Mouse (Mus musculus) heart, embryonic 11.5 days (tissue): Measurements from ENCODE around the gene Grb7. TPM values are rescaled to one million over a fixed set of nuclear protein-coding genes. Genes with fewer than 3 reads are reported as not detected.

ENCODE experiments used
- ATAC-seq: fragments of 200-750 bp; cut with Nextera tagmentation; replicated peaks from 2 replicates; pipeline ENCODE4 v1.8.0; 2017; ENCODE audit warnings: moderate library complexity; ENCODE audit not compliant: insufficient number of reproducible peaks, low FRiP score, low TSS enrichment
- H3K27ac ChIP-seq: fragments of 300-500 bp; sonication (generic); 2 replicates; pipeline ENCODE4 v1.5.1; 2014; ENCODE audit warnings: mild to moderate bottlenecking, low read depth, low read length
- H3K27me3 ChIP-seq: fragments of 300-500 bp; sonication (generic); 2 replicates; pipeline ENCODE4 v1.6.1; 2014; ENCODE audit warnings: mild to moderate bottlenecking, low read length, mixed read lengths; ENCODE audit not compliant: control insufficient read depth, insufficient read depth
- H3K36me3 ChIP-seq: fragments of 300-500 bp; sonication (generic); 2 replicates; pipeline ENCODE4 v1.6.1; 2014; ENCODE audit warnings: mild to moderate bottlenecking, low read length, moderate library complexity, mixed read lengths; ENCODE audit not compliant: control insufficient read depth, insufficient read depth
- H3K4me1 ChIP-seq: fragments of 300-500 bp; sonication (generic); 2 replicates; pipeline ENCODE4 v1.6.1; 2014; ENCODE audit warnings: low read length; ENCODE audit not compliant: control insufficient read depth, insufficient read depth
- H3K4me2 ChIP-seq: fragments of 300-500 bp; sonication (generic); 2 replicates; pipeline ENCODE4 v1.6.1; 2014; ENCODE audit warnings: mild to moderate bottlenecking, moderate library complexity
- H3K4me3 ChIP-seq: fragments of 300-500 bp; sonication (generic); 2 replicates; pipeline ENCODE4 v1.5.1; 2014; ENCODE audit warnings: low read depth, low read length
- H3K9ac ChIP-seq: fragments of 300-500 bp; sonication (generic); 2 replicates; pipeline ENCODE4 v1.6.1; 2014; ENCODE audit warnings: mild to moderate bottlenecking, low read depth, low read length, moderate library complexity
- H3K9me3 ChIP-seq: fragments of 300-500 bp; sonication (generic); replicated peaks from 2 replicates; pipeline ENCODE4 v1.6.1; 2016; ENCODE audit warnings: low read length; ENCODE audit not compliant: control insufficient read depth
- WGBS: fragments of 180-500 bp; shearing (Covaris S2); extraction: QIAGEN DNeasy Blood & Tissue Kit; methylation state at CpG from one replicate; pipeline ENCODE4 v1.1.7; 2014; ENCODE audit not compliant: insufficient replicate concordance; 5-methylcytosine and 5-hydroxymethylcytosine counted together
- polyA plus RNA-seq: library from polyadenylated mRNA; unstranded; fragments of >200 nt; fragmentation: Nextera tagmentation; extraction: Ambion mirVana; gene quantifications from 2 replicates; pipeline ENCODE4 v1.2.1, GENCODE M21; 2014

Gene Grb7
- polyA plus RNA-seq = 0.63 and 2.0 TPM in 2 replicates

- Histone ChIP-seq H3K36me3 (no peaks in the 10 kb centered on the region), H3K9me3 (no peaks in the 10 kb centered on the region), H3K4me1 (peaks cover 22% of the 10 kb centered on the region), H3K27me3 (peaks cover 18% of the 10 kb centered on the region), H3K4me3 (peak within 1 kb of the TSS; percentile 29), H3K4me2 (peak within 1 kb of the TSS; percentile 61), H3K9ac (peak within 1 kb of the TSS; percentile 49; the same call in 1 of the 2 replicates), H3K27ac (no peak within 1 kb of the TSS)
- 19% methylated on average over 5 of the region's 5 CpGs for WGBS
- peak; percentile 17; the same call in 1 of the 2 replicates for ATAC-seq
These were observed at the start of gene Grb7 for GRCm38 (mm10) chr11:98446213-98446561. Grb7 (plus strand) TSS chr11:98446394.

- Histone ChIP-seq H3K27ac (no peak overlapping the region), H3K4me3 (no peak overlapping the region), H3K4me2 (no peak overlapping the region), H3K4me1 (peaks cover 25% of the 10 kb centered on the region), H3K27me3 (no peaks in the 10 kb centered on the region), H3K9me3 (no peaks in the 10 kb centered on the region), H3K9ac (no peak overlapping the region), H3K36me3 (no peaks in the 10 kb centered on the region)
- ATAC-seq = no peak
- WGBS = 78% methylated on average over 7 of the region's 7 CpGs
These were observed 48.2 kb upstream of the Grb7 start for GRCm38 (mm10) chr11:98397946-98398345.

GRCm38 (mm10) chr11:98400161-98400726, 46.0 kb upstream of the Grb7 start, which contains the start of gene Pgap3:
Pgap3 (minus strand) TSS chr11:98400490.
- ATAC-seq = peak; percentile 77
- WGBS = 1% methylated on average over 40 of the region's 40 CpGs
- no peaks in the 10 kb centered on the region for H3K27me3 ChIP-seq
- peak within 1 kb of the TSS; percentile 85 for H3K9ac ChIP-seq
- H3K9me3 ChIP-seq = no peaks in the 10 kb centered on the region
- H3K4me1 ChIP-seq = peaks cover 5% of the 10 kb centered on the region
- peak within 1 kb of the TSS; percentile 68 for H3K4me3 ChIP-seq
- peak within 1 kb of the TSS; percentile 75 for H3K4me2 ChIP-seq
- no peaks in the 10 kb centered on the region for H3K36me3 ChIP-seq
- H3K27ac ChIP-seq = peak within 1 kb of the TSS; percentile 96

GRCm38 (mm10) chr11:98400816-98401215, 45.4 kb upstream of the Grb7 start:
- H3K9ac ChIP-seq = peak overlapping the region; percentile 85
- peaks cover 4% of the 10 kb centered on the region; the same call in 1 of the 2 replicates for H3K4me1 ChIP-seq
- H3K27ac ChIP-seq = peak overlapping the region; percentile 96; the same call in 1 of the 2 replicates
- H3K9me3 ChIP-seq = no peaks in the 10 kb centered on the region
- H3K27me3 ChIP-seq = no peaks in the 10 kb centered on the region
- no peaks in the 10 kb centered on the region for H3K36me3 ChIP-seq
- ATAC-seq = no peak
- WGBS = 58% methylated on average over 3 of the region's 3 CpGs
- H3K4me2 ChIP-seq = peak overlapping the region; percentile 75
- H3K4me3 ChIP-seq = peak overlapping the region; percentile 68

- H3K27me3 ChIP-seq = no peaks in the 10 kb centered on the region
- peaks cover 20% of the 10 kb centered on the region for H3K4me1 ChIP-seq
- H3K9ac ChIP-seq = no peak overlapping the region
- H3K9me3 ChIP-seq = no peaks in the 10 kb centered on the region
- H3K27ac ChIP-seq = no peak overlapping the region
- H3K36me3 ChIP-seq = no peaks in the 10 kb centered on the region
- no peak overlapping the region for H3K4me2 ChIP-seq
- 79% methylated on average over 6 of the region's 6 CpGs for WGBS
- H3K4me3 ChIP-seq = no peak overlapping the region
- ATAC-seq = no peak
These were observed 39.6 kb upstream of the Grb7 start for GRCm38 (mm10) chr11:98406621-98407020.

- peak overlapping the region; percentile 73 for H3K27ac ChIP-seq
These were observed 37.3 kb upstream of the Grb7 start for GRCm38 (mm10) chr11:98408872-98409271.

GRCm38 (mm10) chr11:98409341-98409822, 36.8 kb upstream of the Grb7 start:
- Histone ChIP-seq H3K27me3 (no peaks in the 10 kb centered on the region), H3K4me2 (peak overlapping the region; percentile 45), H3K27ac (peak overlapping the region; percentile 73), H3K4me3 (peak overlapping the region; percentile 8; the same call in 1 of the 2 replicates), H3K36me3 (no peaks in the 10 kb centered on the region), H3K9me3 (no peaks in the 10 kb centered on the region), H3K9ac (peak overlapping the region; percentile 54; the same call in 1 of the 2 replicates), H3K4me1 (peaks cover 33% of the 10 kb centered on the region)
- WGBS = 4% methylated on average over 10 of the region's 10 CpGs
- 0 out of 2 replicates have a peak, but pooled peaks have one; percentile 31 for ATAC-seq

More at GRCm38 (mm10) chr11:98408872-98409271, 37.3 kb upstream of the Grb7 start:
- peak overlapping the region; percentile 54; the same call in 1 of the 2 replicates for H3K9ac ChIP-seq
- no peaks in the 10 kb centered on the region for H3K36me3 ChIP-seq
- H3K4me2 ChIP-seq = peak overlapping the region; percentile 45
- WGBS = 53% methylated on average over 8 of the region's 8 CpGs
- no peaks in the 10 kb centered on the region for H3K9me3 ChIP-seq
- no peak for ATAC-seq
- H3K4me3 ChIP-seq = peak overlapping the region; percentile 8; the same call in 1 of the 2 replicates
- peaks cover 28% of the 10 kb centered on the region for H3K4me1 ChIP-seq
- H3K27me3 ChIP-seq = no peaks in the 10 kb centered on the region

- H3K9me3 ChIP-seq = no peaks in the 10 kb centered on the region
- peak within 1 kb of the TSS; percentile 80 for H3K4me2 ChIP-seq
- WGBS = under 1% methylated on average over 32 of the region's 49 CpGs
- H3K4me1 ChIP-seq = peaks cover 52% of the 10 kb centered on the region
- H3K27ac ChIP-seq = peak within 1 kb of the TSS; percentile 97
- peak within 1 kb of the TSS; percentile 97 for H3K9ac ChIP-seq
- ATAC-seq = peak; percentile 69; the same call in 1 of the 2 replicates
- peak within 1 kb of the TSS; percentile 97 for H3K4me3 ChIP-seq
- no peaks in the 10 kb centered on the region for H3K27me3 ChIP-seq
- H3K36me3 ChIP-seq = no peaks in the 10 kb centered on the region
These were observed 33.9 kb upstream of the Grb7 start, which contains the start of gene Erbb2 for GRCm38 (mm10) chr11:98412273-98412796. Erbb2 (plus strand) TSS chr11:98412470.
